Mouse (Mus musculus): ENCODE results near the gene Brwd3. TPM values are rescaled to one million over a fixed set of nuclear protein-coding genes. Genes with fewer than 3 reads are reported as not detected.

Gene Brwd3
- polyA plus RNA-seq (2015; fragmentation: Nextera tagmentation; extraction: Ambion mirVana): 1.2 and 1.3 TPM in 2 replicates

GRCm38 (mm10) chrX:108834090-108834774 is at the start of gene Brwd3:
Gene Brwd3, minus strand, starts transcription at chrX:108834372.

Other genes starting within 250 kb of the Brwd3 start
- not detected in 2 replicates for gene Gm379, start 169.5 kb downstream of the Brwd3 start, polyA plus RNA-seq (2015; fragmentation: Nextera tagmentation; extraction: Ambion mirVana)
- 6.8 and 8.9 TPM in 2 replicates for gene Hmgn5, start 179.0 kb upstream of the Brwd3 start, polyA plus RNA-seq (2015; fragmentation: Nextera tagmentation; extraction: Ambion mirVana)

All from skeletal muscle tissue, postnatal 0 days (tissue).